Mouse (Mus musculus) liver, embryonic 15.5 days (tissue): ENCODE results near the gene Slpi. TPM values are rescaled to one million over a fixed set of nuclear protein-coding genes. Genes with fewer than 3 reads are reported as not detected.

ENCODE experiments used
- ATAC-seq: fragments of 200-750 bp; cut with Nextera tagmentation; 2 replicates; pipeline ENCODE4 v1.8.0; 2017; ENCODE audit warnings: moderate number of reproducible peaks, mild to moderate bottlenecking, moderate library complexity; ENCODE audit not compliant: insufficient read depth
- H3K27ac ChIP-seq: fragments of 300-500 bp; sonication (generic); replicated peaks from 2 replicates; pipeline ENCODE4 v1.5.1; 2015; ENCODE audit warnings: mild to moderate bottlenecking, inconsistent platforms
- H3K27me3 ChIP-seq: fragments of 300-500 bp; sonication (generic); 2 replicates; pipeline ENCODE4 v1.6.1; 2015; ENCODE audit warnings: mild to moderate bottlenecking, inconsistent platforms
- H3K36me3 ChIP-seq: fragments of 300-500 bp; sonication (generic); replicated peaks from 2 replicates; pipeline ENCODE4 v1.6.1; 2015; ENCODE audit warnings: moderate library complexity, mild to moderate bottlenecking, inconsistent platforms
- H3K4me1 ChIP-seq: fragments of 300-500 bp; sonication (generic); replicated peaks from 2 replicates; pipeline ENCODE4 v1.6.1; 2015; ENCODE audit warnings: inconsistent platforms
- H3K4me2 ChIP-seq: fragments of 300-500 bp; sonication (generic); 2 replicates; pipeline ENCODE4 v1.6.1; 2015; ENCODE audit warnings: moderate library complexity, mild to moderate bottlenecking, inconsistent platforms
- H3K4me3 ChIP-seq: fragments of 300-500 bp; sonication (generic); replicated peaks from 2 replicates; pipeline ENCODE4 v1.5.1; 2015; ENCODE audit warnings: mild to moderate bottlenecking, inconsistent platforms
- H3K9ac ChIP-seq: fragments of 300-500 bp; sonication (generic); 2 replicates; pipeline ENCODE4 v1.6.1; 2015; ENCODE audit warnings: moderate library complexity, mild to moderate bottlenecking, inconsistent platforms
- H3K9me3 ChIP-seq: fragments of 300-500 bp; sonication (generic); replicated peaks from 2 replicates; pipeline ENCODE4 v1.6.1; 2016; ENCODE audit warnings: inconsistent platforms
- WGBS: fragments of 180-500 bp; shearing (Covaris S2); methylation state at CpG from one replicate; pipeline ENCODE4 v1.1.7; 2015; ENCODE audit warnings: mixed read lengths; ENCODE audit not compliant: insufficient replicate concordance; 5-methylcytosine and 5-hydroxymethylcytosine counted together
- polyA plus RNA-seq: library from polyadenylated mRNA; unstranded; fragments of >200 nt; fragmentation: Nextera tagmentation; extraction: Ambion mirVana; gene quantifications from 2 replicates; pipeline ENCODE4 v1.2.1, GENCODE M21; 2015

Gene Slpi
- polyA plus RNA-seq, result 21.3 and 24.2 TPM in 2 replicates

- no peaks in the 10 kb centered on the region for H3K9me3 ChIP-seq
- H3K9ac ChIP-seq, result no peak within 1 kb of the TSS
- 2% methylated on average over 17 of the region's 17 CpGs for WGBS
- H3K36me3 ChIP-seq, result no peaks in the 10 kb centered on the region
- H3K4me3 ChIP-seq, result peak within 1 kb of the TSS; percentile 43
- ATAC-seq, result no peak
- peaks cover 15% of the 10 kb centered on the region for H3K4me1 ChIP-seq
- H3K27me3 ChIP-seq, result peaks cover 54% of the 10 kb centered on the region
- no peak within 1 kb of the TSS for H3K27ac ChIP-seq
- peak within 1 kb of the TSS; percentile 63 for H3K4me2 ChIP-seq
Observed at GRCm38 (mm10) chr2:164389020-164389419, at the start of gene Slpi. Gene Slpi, minus strand, starts transcription at chr2:164389095.

DNA sequence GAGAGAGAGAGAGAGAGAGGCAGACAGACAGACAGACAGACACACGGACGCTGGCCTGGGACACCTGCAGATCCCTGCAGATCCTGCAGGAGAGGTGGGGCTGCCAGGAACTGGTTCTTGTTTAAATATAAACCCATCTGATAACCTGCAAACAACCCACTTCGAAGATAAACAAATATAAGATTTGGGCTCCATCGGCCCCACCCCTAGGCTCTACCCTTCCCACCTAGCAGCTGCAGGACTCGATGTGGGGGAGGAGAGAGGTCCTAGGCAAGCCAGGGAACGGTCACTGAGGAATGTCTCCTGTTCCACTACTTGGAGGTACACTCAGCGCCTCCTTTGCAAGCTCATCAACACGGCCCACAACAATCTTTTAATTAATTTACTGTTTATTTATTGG is 49.4 kb upstream of the Slpi start:
- Histone ChIP-seq H3K36me3 (no peaks in the 10 kb centered on the region), H3K9me3 (no peaks in the 10 kb centered on the region), H3K4me1 (peaks cover 12% of the 10 kb centered on the region), H3K27ac (no peak overlapping the region), H3K27me3 (peaks cover 43% of the 10 kb centered on the region), H3K4me2 (peak overlapping the region; percentile 45), H3K4me3 (no peak overlapping the region), H3K9ac (no peak overlapping the region)
- 43% methylated on average over 8 of the region's 8 CpGs for WGBS
- ATAC-seq, result 0 out of 2 replicates have a peak, but pooled peaks have one; percentile 2

DNA sequence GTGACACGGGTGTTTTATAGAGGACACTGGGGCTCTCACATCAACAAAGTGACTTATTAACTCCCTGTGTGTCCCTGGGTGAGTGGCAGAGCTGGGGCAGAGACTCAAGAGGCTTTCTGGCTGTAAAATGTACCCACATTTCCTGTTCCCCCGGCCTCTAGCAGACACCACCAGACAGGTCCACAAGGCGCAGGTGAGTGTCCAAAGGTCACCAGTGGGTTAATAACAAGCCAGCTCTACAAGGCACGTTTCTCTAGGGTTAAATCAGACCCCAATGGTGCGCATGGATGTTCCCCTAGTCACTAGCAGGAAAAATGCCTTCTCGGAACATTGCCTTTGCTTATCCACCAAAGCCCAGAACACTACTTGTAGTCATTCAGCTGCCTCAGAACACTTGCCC is 48.8 kb upstream of the Slpi start:
- peak overlapping the region; percentile 45 for H3K4me2 ChIP-seq
- H3K4me1 ChIP-seq, result peaks cover 12% of the 10 kb centered on the region
- H3K4me3 ChIP-seq, result no peak overlapping the region
- H3K9ac ChIP-seq, result no peak overlapping the region
- peak overlapping the region; percentile 71 for H3K27ac ChIP-seq
- peaks cover 38% of the 10 kb centered on the region for H3K27me3 ChIP-seq
- 36% methylated on average over 6 of the region's 6 CpGs for WGBS
- H3K36me3 ChIP-seq, result no peaks in the 10 kb centered on the region
- no peaks in the 10 kb centered on the region for H3K9me3 ChIP-seq
- no peak for ATAC-seq

GRCm38 (mm10) chr2:164436961-164437360 is 48.1 kb upstream of the Slpi start:
- Histone ChIP-seq H3K4me1 (peaks cover 12% of the 10 kb centered on the region), H3K27ac (peak overlapping the region; percentile 71), H3K9ac (peak overlapping the region; percentile 8; the same call in 1 of the 2 replicates), H3K4me3 (no peak overlapping the region; the same call in 1 of the 2 replicates), H3K9me3 (no peaks in the 10 kb centered on the region), H3K27me3 (peaks cover 33% of the 10 kb centered on the region), H3K36me3 (no peaks in the 10 kb centered on the region), H3K4me2 (peak overlapping the region; percentile 45)
- peak; percentile 33 for ATAC-seq
- WGBS, result 36% methylated on average over 3 of the region's 3 CpGs

GRCm38 (mm10) chr2:164436215-164436913 is 47.5 kb upstream of the Slpi start:
- no peak overlapping the region; the same call in 1 of the 2 replicates for H3K4me3 ChIP-seq
- WGBS, result 16% methylated on average over 8 of the region's 8 CpGs
- H3K4me1 ChIP-seq, result peaks cover 17% of the 10 kb centered on the region
- H3K36me3 ChIP-seq, result no peaks in the 10 kb centered on the region
- peak overlapping the region; percentile 45 for H3K4me2 ChIP-seq
- H3K27me3 ChIP-seq, result peaks cover 32% of the 10 kb centered on the region
- peak overlapping the region; percentile 8; the same call in 1 of the 2 replicates for H3K9ac ChIP-seq
- no peak for ATAC-seq
- peak overlapping the region; percentile 71 for H3K27ac ChIP-seq
- no peaks in the 10 kb centered on the region for H3K9me3 ChIP-seq

DNA sequence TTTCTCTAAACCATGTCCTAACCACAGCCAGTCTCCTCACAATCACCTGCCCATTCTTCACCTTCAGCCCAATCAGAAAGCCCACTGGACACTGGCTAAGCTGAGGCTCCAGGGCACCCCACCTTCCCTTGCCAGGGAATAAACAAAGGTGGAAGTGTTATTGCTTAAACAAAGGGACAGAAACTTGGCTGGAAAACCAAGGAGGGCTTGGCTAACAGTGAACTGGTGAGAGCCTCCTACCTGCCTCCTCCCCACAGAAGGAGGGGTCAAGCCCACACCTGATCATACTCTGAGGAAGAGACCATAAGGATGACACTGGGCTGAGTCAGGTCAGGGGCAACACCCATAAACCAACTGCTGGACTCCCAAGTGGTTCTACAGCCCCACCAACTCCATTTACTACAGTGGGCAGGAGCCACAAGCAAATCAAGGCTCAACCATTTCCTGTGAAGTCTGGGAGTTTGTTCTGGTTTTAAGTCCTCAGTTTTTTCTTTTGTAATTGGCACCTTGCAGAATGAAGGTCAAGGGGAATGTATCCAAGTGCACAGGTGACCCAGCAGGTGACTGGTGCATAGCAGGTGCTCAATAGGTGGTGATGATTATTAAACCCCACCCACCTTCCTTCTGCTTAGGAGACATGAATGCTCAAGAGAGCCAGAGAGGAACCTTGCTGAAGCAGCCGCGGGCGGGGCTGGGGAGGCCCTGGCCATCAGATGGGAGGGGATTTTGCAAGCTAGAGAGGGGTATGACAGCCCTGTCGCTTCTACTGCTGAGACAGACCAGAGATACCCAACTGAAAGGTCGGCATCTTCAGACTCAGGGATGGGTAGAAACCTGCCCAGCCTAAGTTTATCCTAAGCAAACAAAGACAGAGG is 46.6 kb upstream of the Slpi start:
- Histone ChIP-seq H3K4me3 (no peak overlapping the region), H3K27me3 (peaks cover 23% of the 10 kb centered on the region), H3K4me2 (peak overlapping the region; percentile 14; the same call in 1 of the 2 replicates), H3K36me3 (no peaks in the 10 kb centered on the region), H3K9ac (no peak overlapping the region), H3K9me3 (no peaks in the 10 kb centered on the region), H3K4me1 (peaks cover 16% of the 10 kb centered on the region), H3K27ac (0 out of 2 replicates have a peak overlapping the region, but pooled peaks have one; percentile 2)
- WGBS, result 11% methylated on average over 5 of the region's 5 CpGs
- no peak for ATAC-seq

- peaks cover 11% of the 10 kb centered on the region for H3K4me1 ChIP-seq
- 38% methylated on average over 3 of the region's 3 CpGs for WGBS
Observed at GRCm38 (mm10) chr2:164434681-164435080, 45.8 kb upstream of the Slpi start.

DNA sequence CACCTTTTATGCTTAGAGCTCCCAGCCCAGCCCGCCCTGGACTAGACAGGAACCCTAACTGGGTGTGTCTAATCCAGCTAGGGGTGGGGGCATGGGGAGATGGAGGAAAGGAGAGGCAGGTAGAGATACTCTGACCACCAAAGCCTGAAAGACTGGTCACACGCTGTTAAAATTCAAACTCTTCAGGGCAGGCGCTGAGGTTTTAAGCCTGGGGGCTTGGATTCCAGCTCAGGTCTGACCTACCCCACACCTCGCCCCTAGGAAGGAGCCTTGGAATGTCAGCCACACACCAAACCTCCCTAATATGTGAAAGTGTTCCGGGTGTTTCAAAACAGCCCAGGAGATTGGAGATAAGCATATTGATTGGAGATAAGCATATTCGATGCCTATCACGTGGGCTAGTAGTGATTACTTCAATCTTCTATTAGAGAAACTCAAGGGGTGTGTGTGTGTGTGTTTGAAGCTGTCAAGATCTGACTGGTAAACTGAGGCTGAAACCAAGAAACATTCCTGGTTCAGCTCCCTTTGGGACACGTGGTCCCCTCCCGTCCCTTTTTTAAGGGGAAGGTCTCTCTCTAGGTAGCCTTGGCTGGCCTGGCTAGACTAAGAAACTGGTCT is 44.5 kb upstream of the Slpi start:
- no peak overlapping the region for H3K4me3 ChIP-seq
- peak overlapping the region; percentile 46 for H3K4me2 ChIP-seq
- peak overlapping the region; percentile 81 for H3K27ac ChIP-seq
- peaks cover 11% of the 10 kb centered on the region for H3K4me1 ChIP-seq
- WGBS, result 47% methylated on average over 9 of the region's 9 CpGs
- H3K9me3 ChIP-seq, result no peaks in the 10 kb centered on the region
- peaks cover 9% of the 10 kb centered on the region; the same call in 1 of the 2 replicates for H3K36me3 ChIP-seq
- peaks cover 31% of the 10 kb centered on the region; the same call in 1 of the 2 replicates for H3K27me3 ChIP-seq
- ATAC-seq, result no peak
- no peak overlapping the region for H3K9ac ChIP-seq

More at GRCm38 (mm10) chr2:164434681-164435080, 45.8 kb upstream of the Slpi start:
- no peaks in the 10 kb centered on the region for H3K9me3 ChIP-seq
- no peaks in the 10 kb centered on the region for H3K36me3 ChIP-seq
- H3K4me3 ChIP-seq, result no peak overlapping the region
- H3K27me3 ChIP-seq, result peaks cover 20% of the 10 kb centered on the region; the same call in 1 of the 2 replicates
- no peak overlapping the region for H3K9ac ChIP-seq
- peak overlapping the region; percentile 13; the same call in 1 of the 2 replicates for H3K4me2 ChIP-seq
- H3K27ac ChIP-seq, result 0 out of 2 replicates have a peak overlapping the region, but pooled peaks have one; percentile 2
- no peak for ATAC-seq

DNA sequence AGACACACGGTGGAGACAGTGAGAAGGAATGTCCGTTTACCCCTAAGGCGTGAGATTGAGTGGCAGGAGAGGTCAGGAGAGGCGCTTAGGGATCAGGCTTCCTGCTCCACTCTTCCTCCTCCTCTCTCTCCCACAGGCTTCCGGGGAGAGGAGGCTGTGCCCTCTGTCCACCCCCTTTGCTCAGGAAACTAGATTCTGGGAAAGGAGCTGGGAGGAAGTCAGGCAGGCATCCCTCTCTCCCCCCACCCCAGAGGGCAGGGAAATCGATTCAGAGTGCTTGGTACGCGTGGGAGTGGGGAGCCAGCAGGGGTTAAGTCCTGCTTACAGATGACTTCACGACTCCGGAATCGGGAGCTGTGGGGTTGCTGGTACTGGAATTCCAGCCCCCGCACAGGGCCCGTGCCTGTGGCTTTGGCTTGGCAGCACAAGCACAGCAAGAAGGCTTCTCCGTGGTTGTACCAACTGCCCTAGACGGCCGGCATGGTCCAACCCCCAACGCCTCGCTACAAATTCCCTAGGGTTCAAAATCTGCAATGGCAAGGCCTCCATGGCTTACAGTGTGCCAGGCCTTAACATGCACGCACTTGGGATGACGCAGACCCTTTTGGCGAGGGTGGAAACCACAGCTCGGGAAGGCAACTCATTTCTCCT is 43.8 kb upstream of the Slpi start:
- H3K9me3 ChIP-seq, result no peaks in the 10 kb centered on the region
- H3K4me1 ChIP-seq, result peaks cover 11% of the 10 kb centered on the region
- H3K4me2 ChIP-seq, result peak overlapping the region; percentile 46
- peak overlapping the region; percentile 81 for H3K27ac ChIP-seq
- peaks cover 15% of the 10 kb centered on the region; the same call in 1 of the 2 replicates for H3K36me3 ChIP-seq
- WGBS, result 22% methylated on average over 22 of the region's 22 CpGs
- peaks cover 31% of the 10 kb centered on the region; the same call in 1 of the 2 replicates for H3K27me3 ChIP-seq
- peak; percentile 4; the same call in 1 of the 2 replicates for ATAC-seq
- no peak overlapping the region for H3K9ac ChIP-seq
- H3K4me3 ChIP-seq, result peak overlapping the region; percentile 2; the same call in 1 of the 2 replicates
